Mouse (Mus musculus): ENCODE measurements around the gene Slc12a9. TPM values are rescaled to one million over a fixed set of nuclear protein-coding genes. Genes with fewer than 3 reads are reported as not detected.
A peak's percentile ranks its signal among the peaks of the same experiment; 100 is the strongest.
"Not testable (repeated sequence)": the region's sequence is repeated elsewhere in the genome, so short reads cannot be mapped to it uniquely, and the experiment has no call there.

Gene Slc12a9
- total RNA-seq, 2 experiments from 2014 or later = 20.3 to 23.9 TPM

DNA sequence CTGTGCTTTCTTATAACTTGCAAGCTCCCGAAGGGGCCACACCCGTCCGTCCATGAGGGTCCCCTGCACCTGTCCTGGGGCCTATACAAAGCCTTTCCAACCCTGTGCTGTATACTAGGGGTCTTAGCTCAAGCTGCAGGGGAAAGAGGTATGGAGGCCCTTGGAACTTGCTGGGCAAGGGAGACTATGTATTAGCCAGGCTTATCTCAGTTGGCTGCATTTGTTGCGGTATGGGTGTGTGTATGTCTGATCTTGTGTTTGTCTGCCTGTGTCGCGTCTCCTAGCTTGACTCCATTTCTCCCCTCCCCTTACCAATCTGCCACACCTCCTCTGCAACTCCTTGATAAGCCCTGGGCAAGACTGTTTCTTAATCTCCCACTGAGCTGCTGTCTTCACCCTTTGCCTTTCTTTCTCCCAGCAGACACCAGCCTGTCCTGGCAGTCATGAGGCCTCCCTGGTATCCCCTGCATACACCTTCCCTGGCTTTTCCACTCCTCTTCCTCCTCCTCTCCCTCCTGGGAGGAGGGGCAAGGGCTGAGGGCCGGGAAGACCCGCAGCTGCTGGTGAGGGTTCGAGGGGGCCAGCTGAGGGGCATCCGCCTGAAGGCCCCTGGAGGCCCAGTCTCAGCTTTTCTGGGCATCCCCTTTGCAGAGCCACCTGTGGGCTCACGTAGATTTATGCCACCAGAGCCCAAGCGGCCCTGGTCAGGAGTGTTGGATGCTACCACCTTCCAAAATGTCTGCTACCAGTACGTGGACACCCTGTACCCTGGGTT, 43.6 kb downstream of the Slc12a9 start:
- no peak for DNase-seq (ENCODE audit: low spot score in 2 of 2)

DNA sequence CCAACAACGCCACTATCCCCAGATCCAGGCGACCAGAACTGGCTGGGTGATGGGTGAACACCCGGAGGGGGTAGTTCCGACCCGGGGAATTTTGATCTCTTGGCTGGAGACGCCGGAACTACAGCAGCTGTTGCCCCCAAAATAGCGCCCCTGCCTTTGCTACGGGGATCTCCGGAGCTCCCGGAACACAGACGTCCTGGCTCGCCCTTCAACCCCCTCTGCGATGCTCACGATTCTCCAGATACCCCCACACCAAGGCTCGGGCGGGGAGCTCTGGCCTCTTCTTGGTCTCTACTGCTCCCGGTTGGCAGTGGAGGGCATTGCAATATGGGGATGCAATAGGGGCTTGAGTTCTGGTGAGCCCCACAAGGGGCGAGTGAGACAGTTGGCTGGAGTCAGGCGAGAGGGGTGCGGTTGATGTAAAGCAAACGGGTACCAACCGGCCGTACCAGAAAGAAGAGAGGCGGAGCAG, 44.4 kb downstream of the Slc12a9 start:
- DNase-seq (ENCODE audit: low spot score in 2 of 2) = peak; percentile 62 to 64

- DNase-seq (ENCODE audit: low spot score in 2 of 2) = peak; percentile 59 to 71
Measured at GRCm38 (mm10) chr5:137287953-137288743, 45.2 kb downstream of the Slc12a9 start.

- peak; percentile 62 to 82 for DNase-seq (ENCODE audit: low spot score in 2 of 2)
Measured at GRCm38 (mm10) chr5:137287032-137287952, 46.1 kb downstream of the Slc12a9 start, which contains the start of gene Ache. Gene Ache, plus strand, starts transcription at chr5:137287519.

- DNase-seq (ENCODE audit: low spot score in 2 of 2) = peak; percentile 92 to 94
Measured at GRCm38 (mm10) chr5:137286655-137287031, 46.8 kb downstream of the Slc12a9 start.

- DNase-seq (ENCODE audit: low spot score in 2 of 2) = no peak
Measured at GRCm38 (mm10) chr5:137285986-137286385, 47.4 kb downstream of the Slc12a9 start.

DNA sequence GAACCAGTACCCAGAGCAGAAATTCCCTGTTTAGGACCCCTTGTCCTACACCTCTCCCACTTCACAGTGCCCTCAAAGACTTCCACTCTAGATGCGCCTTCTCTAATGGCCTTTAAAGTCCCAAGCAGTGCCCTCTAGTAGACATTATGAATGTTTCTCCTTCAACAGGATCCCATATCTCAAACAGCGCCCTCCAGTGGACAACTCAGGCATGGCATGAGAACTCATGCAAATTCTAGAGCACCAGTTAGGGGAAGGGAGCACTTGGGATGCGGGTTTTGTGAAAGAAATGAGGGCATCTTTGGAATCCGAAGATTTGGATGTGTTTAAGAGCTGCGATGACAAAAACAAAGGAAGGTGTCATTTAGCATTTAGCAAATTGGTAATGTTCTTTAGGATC, 48.4 kb downstream of the Slc12a9 start:
- peak in 1 of 2 experiments; percentile 60 for DNase-seq (ENCODE audit: low spot score in 2 of 2)

DNA sequence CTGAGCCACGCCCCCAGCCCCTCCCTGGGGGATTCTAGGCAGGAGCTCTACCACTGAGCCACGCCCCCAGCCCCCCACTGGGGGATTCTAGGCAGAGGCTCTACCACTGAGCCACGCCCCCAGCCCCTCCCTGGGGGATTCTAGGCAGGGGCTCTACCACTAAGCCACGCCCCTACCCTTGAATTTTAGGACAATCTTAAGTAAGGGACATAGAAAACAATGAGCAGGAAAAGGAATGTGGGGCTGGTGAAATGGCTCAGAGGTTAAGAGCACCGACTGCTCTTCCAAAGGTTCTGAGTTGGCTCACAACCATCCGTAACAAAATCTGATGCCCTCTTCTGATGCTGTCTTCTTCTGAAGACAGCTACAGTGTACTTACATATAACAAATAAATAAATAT, 49.0 kb downstream of the Slc12a9 start:
- DNase-seq (ENCODE audit: low spot score in 2 of 2) = not testable (repeated sequence)

- DNase-seq (ENCODE audit: low spot score in 2 of 2) = no peak
Measured at GRCm38 (mm10) chr5:137277360-137278342, 55.7 kb downstream of the Slc12a9 start.

DNA sequence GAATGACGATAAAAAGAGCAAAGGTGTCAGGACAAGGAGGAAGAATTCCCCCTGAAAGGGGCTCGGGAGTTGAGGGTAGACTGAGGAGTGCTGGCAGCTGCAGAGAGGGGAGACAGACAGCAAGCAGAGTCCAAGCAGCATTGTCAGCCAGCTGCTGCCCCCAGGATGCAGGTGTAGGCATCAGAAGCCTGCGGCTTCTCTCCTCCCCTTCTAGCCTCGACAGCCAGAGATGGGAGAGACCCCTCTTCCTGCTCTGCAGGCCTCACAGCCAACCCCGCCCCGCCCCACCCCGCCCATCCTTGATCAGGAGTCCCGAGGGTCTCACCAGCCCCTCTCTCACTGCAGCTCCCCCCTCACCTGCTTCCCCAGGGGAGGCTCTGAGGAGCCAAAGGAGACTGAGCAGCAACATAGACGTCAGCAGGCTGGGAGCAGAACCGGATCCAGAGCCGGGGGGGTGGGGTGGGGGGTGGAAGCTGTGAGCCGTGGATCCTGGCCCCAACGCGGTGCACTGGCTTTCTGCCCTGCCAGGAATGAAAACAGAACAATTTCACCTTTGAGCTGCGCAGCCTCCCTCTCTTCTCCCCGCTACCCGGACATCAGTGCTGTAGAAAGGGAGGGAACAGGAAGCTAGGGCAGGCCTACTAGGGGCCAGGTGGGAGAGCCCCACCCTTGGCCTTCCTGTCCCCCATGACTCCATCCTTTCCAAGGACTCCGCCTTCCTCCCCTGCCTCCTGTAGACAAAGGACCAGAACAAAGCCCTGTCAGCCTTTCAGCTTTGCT, 65.1 kb downstream of the Slc12a9 start:
- no peak for DNase-seq (ENCODE audit: low spot score in 2 of 2)

DNA sequence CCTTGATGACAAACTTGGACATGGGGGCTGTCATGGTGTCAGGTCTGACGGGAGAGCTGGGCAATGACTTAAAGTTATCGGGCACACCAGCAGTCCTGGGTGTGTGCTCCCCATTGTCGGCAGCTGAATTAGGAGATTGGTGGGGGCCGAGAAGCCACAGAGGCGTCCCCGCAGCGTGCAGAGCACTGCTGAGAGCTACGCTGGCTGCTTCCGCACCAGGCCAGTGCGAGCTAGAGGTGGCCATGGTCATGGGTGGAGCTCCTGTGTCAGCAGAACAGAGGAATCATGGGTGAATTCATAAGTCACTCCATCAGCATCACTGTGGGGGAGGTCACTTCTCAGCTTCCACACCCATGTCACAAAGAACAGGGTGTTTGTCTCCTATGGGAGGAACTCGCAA, 68.6 kb downstream of the Slc12a9 start:
- DNase-seq (ENCODE audit: low spot score in 2 of 2) = no peak

Small RNA genes lying within 50 kb of the gene (microRNA-seq; reads per million reads assigned to microRNA genes)
- gene Mir7036 = 1.7 to 5.7 reads per million in 2 experiments
- gene Mir8116 = 0 to 0.25 reads per million in 2 experiments

Other genes with a start within 250 kb of the Slc12a9 start
- 1 to 10 TPM; 4.2 to 4.7 TPM for gene Trim56, start 217.4 kb downstream of the Slc12a9 start, total RNA-seq (2021)
- not detected for gene Muc3, start 184.3 kb downstream of the Slc12a9 start, total RNA-seq (2021)
- 1 to 10 TPM; 3.0 to 4.4 TPM for gene Muc3a, start 121.2 kb downstream of the Slc12a9 start, total RNA-seq (2021)
- gene Ache, start 46.1 kb downstream of the Slc12a9 start, total RNA-seq (2021) = 10 to 100 TPM; 50.0 to 54.6 TPM
- gene Ufsp1, start 39.0 kb downstream of the Slc12a9 start, total RNA-seq (2021) = 10 to 100 TPM; 12.2 to 13.4 TPM
- 100 to 1,000 TPM; 185 to 191 TPM for gene Srrt, start 25.9 kb downstream of the Slc12a9 start, total RNA-seq (2021)
- gene Trip6, start 19.2 kb downstream of the Slc12a9 start, total RNA-seq (2021) = 1 to 10 TPM; 4.8 to 5.9 TPM
- gene Ephb4, start 16.5 kb upstream of the Slc12a9 start, total RNA-seq (2021) = 1 to 10 TPM; 5.5 to 5.8 TPM
- gene Zan, start 143.5 kb upstream of the Slc12a9 start, total RNA-seq (2021) = under 1 TPM; 0.12 to 0.30 TPM
- 10 to 100 TPM; 31.3 to 33.3 TPM for gene Pop7, start 168.9 kb upstream of the Slc12a9 start, total RNA-seq (2021)
- 10 to 100 TPM; 62.3 to 65.6 TPM for gene Gigyf1, start 185.0 kb upstream of the Slc12a9 start, total RNA-seq (2021)
- not detected for gene Epo, start 199.6 kb upstream of the Slc12a9 start, total RNA-seq (2021)
- 100 to 1,000 TPM; 607 to 661 TPM for gene Gnb2, start 199.9 kb upstream of the Slc12a9 start, total RNA-seq (2021)
- 100 to 1,000 TPM; 112 to 115 TPM for gene Actl6b, start 219.9 kb upstream of the Slc12a9 start, total RNA-seq (2021)
- 10 to 100 TPM; 12.8 to 13.2 TPM for gene Tfr2, start 236.2 kb upstream of the Slc12a9 start, total RNA-seq (2021)